Mouse (Mus musculus) midbrain, postnatal 0 days (tissue): ENCODE data around the gene Nipal4. TPM values are rescaled to one million over a fixed set of nuclear protein-coding genes. Genes with fewer than 3 reads are reported as not detected.

Experiments
- ATAC-seq: fragments of 200-750 bp; cut with Nextera tagmentation; 2 replicates; pipeline ENCODE4 v1.8.0; 2017; ENCODE audit warnings: moderate number of reproducible peaks, mild to moderate bottlenecking, moderate TSS enrichment, moderate library complexity; ENCODE audit not compliant: low FRiP score
- DNase-seq: peaks from one replicate; pipeline ENCODE4 v3.0.0-alpha.2; 2015; ENCODE audit warnings: low spot score
- H3K27ac ChIP-seq: fragments of 300-500 bp; sonication (generic); 2 replicates; pipeline ENCODE4 v1.5.1; 2014; ENCODE audit warnings: low read depth, mild to moderate bottlenecking, low read length, mixed read lengths
- H3K27me3 ChIP-seq: fragments of 300-500 bp; sonication (generic); 2 replicates; pipeline ENCODE4 v1.6.1; 2014; ENCODE audit warnings: low read length, control low read depth, mixed read lengths; ENCODE audit not compliant: insufficient read depth
- H3K36me3 ChIP-seq: fragments of 300-500 bp; sonication (generic); 2 replicates; pipeline ENCODE4 v1.6.1; 2014; ENCODE audit warnings: low read length, control low read depth, mixed read lengths; ENCODE audit not compliant: insufficient read depth
- H3K4me1 ChIP-seq: fragments of 300-500 bp; sonication (generic); 2 replicates; pipeline ENCODE4 v1.6.1; 2014; ENCODE audit warnings: mild to moderate bottlenecking, control low read depth, antibody characterized with exemption, low read length, mixed read lengths; ENCODE audit not compliant: insufficient read depth
- H3K4me2 ChIP-seq: fragments of 300-500 bp; sonication (generic); 2 replicates; pipeline ENCODE4 v1.6.1; 2014; ENCODE audit warnings: low read depth, mild to moderate bottlenecking, low read length, mixed read lengths; ENCODE audit not compliant: poor library complexity, severe bottlenecking
- H3K4me3 ChIP-seq: fragments of 300-500 bp; sonication (generic); 2 replicates; pipeline ENCODE4 v1.5.1; 2014; ENCODE audit warnings: low read depth, mild to moderate bottlenecking, low read length, moderate library complexity
- H3K9ac ChIP-seq: fragments of 300-500 bp; sonication (generic); replicated peaks from 2 replicates; pipeline ENCODE4 v1.6.1; 2014; ENCODE audit warnings: mild to moderate bottlenecking, low read length, moderate library complexity, mixed read lengths; ENCODE audit not compliant: poor library complexity, severe bottlenecking
- H3K9me3 ChIP-seq: fragments of 300-500 bp; sonication (generic); 2 replicates; pipeline ENCODE4 v1.6.1; 2016; ENCODE audit warnings: low read length, control low read depth
- CTCF ChIP-seq: IDR thresholded peaks from 2 replicates; pipeline ENCODE4 v1.5.1; 2016; ENCODE audit warnings: antibody characterized with exemption, mild to moderate bottlenecking
- WGBS: fragments of 180-500 bp; shearing (Covaris S2); extraction: QIAGEN DNeasy Blood & Tissue Kit; methylation state at CpG from one replicate; pipeline ENCODE4 v1.1.7; 2014; 5-methylcytosine and 5-hydroxymethylcytosine counted together
- polyA plus RNA-seq: library from polyadenylated mRNA; unstranded; fragments of >200 nt; fragmentation: Nextera tagmentation; extraction: Ambion mirVana; gene quantifications from 2 replicates; pipeline ENCODE4 v1.2.1, GENCODE M21; 2015
- total RNA-seq: library from RNA; depleted of rRNA; stranded (reverse); fragments of >200 nt; gene quantifications from 2 replicates; pipeline ENCODE4 v1.2.3, GENCODE M21; 2014

Gene Nipal4
- total and polyA plus RNA-seq, 2 experiments from 2014 or later = 0.10 to 0.27 TPM

- TF ChIP-seq CTCF = no peak
- 59% methylated on average over 2 of the region's 2 CpGs for WGBS
- no peaks in the 10 kb centered on the region for H3K9me3 ChIP-seq
- no peak for DNase-seq
- H3K4me3 ChIP-seq = no peak overlapping the region
- H3K4me1 ChIP-seq = no peaks in the 10 kb centered on the region
- H3K4me2 ChIP-seq = no peak overlapping the region
- ATAC-seq = no peak
- H3K9ac ChIP-seq = no peak overlapping the region
- no peak overlapping the region for H3K27ac ChIP-seq
- H3K36me3 ChIP-seq = peaks cover 34% of the 10 kb centered on the region; the same call in 1 of the 2 replicates
- H3K27me3 ChIP-seq = no peaks in the 10 kb centered on the region
Measured at GRCm38 (mm10) chr11:46209884-46210283, 43.6 kb upstream of the Nipal4 start.

- H3K27me3 ChIP-seq = no peaks in the 10 kb centered on the region
- H3K4me2 ChIP-seq = no peak overlapping the region
- H3K9me3 ChIP-seq = no peaks in the 10 kb centered on the region
- no peaks in the 10 kb centered on the region for H3K4me1 ChIP-seq
- H3K27ac ChIP-seq = no peak overlapping the region
- ATAC-seq (no peak), DNase-seq (no peak)
- no peak overlapping the region for H3K4me3 ChIP-seq
- H3K9ac ChIP-seq = no peak overlapping the region
- H3K36me3 ChIP-seq = peaks cover 46% of the 10 kb centered on the region; the same call in 1 of the 2 replicates
- no peak for TF ChIP-seq CTCF
- WGBS = 79% methylated on average over 17 of the region's 17 CpGs
Measured at GRCm38 (mm10) chr11:46205639-46206409, 39.5 kb upstream of the Nipal4 start.

DNA sequence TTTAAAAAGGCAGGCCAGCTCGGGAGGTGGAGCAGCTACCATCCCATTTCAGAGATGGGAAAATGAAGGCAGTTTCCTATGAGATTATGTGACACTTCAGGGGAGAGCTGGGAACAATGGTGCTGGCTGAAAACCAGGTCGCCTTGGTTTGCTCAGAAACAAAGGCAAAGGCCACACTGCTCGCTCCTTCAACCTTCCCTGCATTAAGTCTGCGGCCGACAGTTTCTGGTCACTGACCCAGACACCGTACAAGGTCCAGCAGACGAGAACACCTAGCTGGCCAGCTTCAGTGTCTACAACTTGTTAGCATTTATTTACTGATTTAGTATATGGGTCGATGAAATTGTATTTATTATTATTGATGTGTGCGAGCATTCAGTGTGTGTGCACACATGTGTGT lies 38.5 kb upstream of the Nipal4 start:
- no peaks in the 10 kb centered on the region for H3K4me1 ChIP-seq
- H3K27me3 ChIP-seq = no peaks in the 10 kb centered on the region
- TF ChIP-seq CTCF = no peak
- H3K4me3 ChIP-seq = no peak overlapping the region
- DNase-seq (no peak), ATAC-seq (no peak)
- H3K36me3 ChIP-seq = peaks cover 55% of the 10 kb centered on the region
- no peak overlapping the region for H3K4me2 ChIP-seq
- no peaks in the 10 kb centered on the region for H3K9me3 ChIP-seq
- no peak overlapping the region for H3K9ac ChIP-seq
- H3K27ac ChIP-seq = no peak overlapping the region
- 88% methylated on average over 9 of the region's 9 CpGs for WGBS

DNA sequence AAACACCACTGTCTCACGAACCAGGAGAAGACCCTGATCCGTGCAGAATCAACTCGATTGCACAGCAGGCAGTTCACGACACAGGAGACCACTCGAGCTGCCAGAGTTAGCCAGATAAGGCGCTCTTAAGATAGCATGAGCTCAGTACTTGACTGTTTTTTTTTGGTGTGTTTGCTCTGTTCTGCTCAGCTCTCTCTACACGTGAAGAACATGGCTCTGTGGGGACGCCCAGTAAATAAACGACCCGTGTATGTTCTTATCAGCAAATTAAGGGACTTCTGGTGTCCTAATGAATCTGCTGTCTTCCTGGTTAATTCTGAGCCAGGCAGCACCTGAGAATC lies 36.2 kb upstream of the Nipal4 start:
- no peaks in the 10 kb centered on the region for H3K4me1 ChIP-seq
- peaks cover 52% of the 10 kb centered on the region for H3K36me3 ChIP-seq
- no peaks in the 10 kb centered on the region for H3K27me3 ChIP-seq
- no peaks in the 10 kb centered on the region for H3K9me3 ChIP-seq
- WGBS = 74% methylated on average over 10 of the region's 10 CpGs
- ATAC-seq = no peak
- H3K27ac ChIP-seq = no peak overlapping the region
- H3K4me3 ChIP-seq = no peak overlapping the region
- H3K4me2 ChIP-seq = no peak overlapping the region
- H3K9ac ChIP-seq = no peak overlapping the region
- no peak for TF ChIP-seq CTCF
- no peak for DNase-seq

GRCm38 (mm10) chr11:46201636-46202546 lies 35.6 kb upstream of the Nipal4 start:
- Histone ChIP-seq H3K4me1 (no peaks in the 10 kb centered on the region), H3K9ac (no peak overlapping the region), H3K27me3 (no peaks in the 10 kb centered on the region), H3K27ac (no peak overlapping the region; the same call in 1 of the 2 replicates), H3K4me2 (no peak overlapping the region), H3K9me3 (no peaks in the 10 kb centered on the region), H3K36me3 (peaks cover 49% of the 10 kb centered on the region), H3K4me3 (no peak overlapping the region)
- no peak for TF ChIP-seq CTCF
- DNase-seq (no peak), ATAC-seq (no peak)
- 68% methylated on average over 20 of the region's 20 CpGs for WGBS

DNA sequence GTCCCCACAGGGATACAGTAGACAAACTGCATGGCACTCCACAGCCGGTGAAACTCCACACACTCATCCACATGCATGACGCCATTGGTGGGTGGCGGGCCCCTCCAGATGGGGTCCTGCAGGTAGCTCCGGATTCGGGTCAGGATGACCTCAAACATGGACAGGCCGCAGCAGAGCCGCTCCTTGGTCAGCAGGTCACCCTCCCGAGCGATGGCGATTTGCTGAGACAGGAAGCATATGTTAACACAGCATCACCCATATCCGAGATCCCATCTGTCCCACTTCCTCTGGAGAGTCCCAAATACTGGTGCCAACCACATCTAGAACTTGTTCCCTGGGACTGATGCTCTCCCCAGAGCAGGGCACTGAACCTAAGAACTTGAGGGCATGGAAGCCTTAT lies 34.4 kb upstream of the Nipal4 start:
- Histone ChIP-seq H3K4me3 (no peak overlapping the region), H3K27ac (no peak overlapping the region), H3K27me3 (no peaks in the 10 kb centered on the region), H3K9me3 (no peaks in the 10 kb centered on the region), H3K4me1 (no peaks in the 10 kb centered on the region), H3K4me2 (no peak overlapping the region), H3K9ac (no peak overlapping the region), H3K36me3 (peaks cover 53% of the 10 kb centered on the region)
- no peak for TF ChIP-seq CTCF
- no peak for DNase-seq
- 89% methylated on average over 11 of the region's 11 CpGs for WGBS
- no peak for ATAC-seq
